Comparison of ENCODE assay signal across 8 mouse cellular contexts in the genomic region with DNA sequence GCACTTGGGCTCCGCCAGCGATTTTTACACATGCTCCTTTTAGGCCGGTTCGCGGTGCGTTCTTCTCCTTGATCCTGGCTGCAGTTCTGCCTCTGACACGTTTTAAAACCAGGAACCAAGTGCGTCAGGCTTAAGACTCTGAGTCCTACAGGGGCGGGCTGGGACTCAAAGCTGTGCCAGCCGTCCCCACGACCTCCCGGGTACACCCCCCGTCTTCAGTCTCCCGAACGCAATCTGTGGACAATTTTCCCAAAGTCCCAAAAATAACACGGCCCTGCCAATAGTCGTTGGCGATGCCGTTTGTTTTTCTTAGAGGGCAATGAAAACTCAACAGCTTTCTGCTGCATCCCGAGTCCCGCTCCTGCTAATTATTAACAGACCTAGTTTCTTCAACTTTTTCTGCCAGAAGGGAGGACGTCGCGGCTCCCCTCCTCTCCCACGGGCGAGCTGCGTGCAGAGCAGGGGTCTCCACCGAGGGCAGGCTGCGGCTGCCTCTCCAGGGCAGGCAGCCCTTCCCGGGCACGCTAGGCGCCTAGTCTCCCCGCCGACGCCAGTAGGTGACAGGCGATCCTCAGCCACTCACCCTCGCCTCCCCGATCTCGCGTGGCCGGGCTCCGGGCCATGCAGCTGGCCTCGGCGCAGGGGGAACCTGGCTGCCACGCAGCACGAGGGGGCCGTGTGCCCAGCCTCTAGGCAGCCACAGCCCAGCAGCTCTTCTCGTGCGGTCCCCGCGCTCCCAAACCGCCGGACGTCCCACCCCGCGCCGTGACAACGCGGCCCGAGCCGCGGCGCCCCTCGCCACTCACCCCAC. TPM values are rescaled to one million over a fixed set of nuclear protein-coding genes. Genes with fewer than 3 reads are reported as not detected.
DNase-seq lines count a peak whose midpoint lies in the region; ATAC-seq lines count a peak whose summit lies in the region.

No protein-coding gene starts in this region.

- H3K4me2 ChIP-seq in liver, embryonic 11.5 days, result peak overlapping the region; percentile 93

- peak overlapping the region; percentile 72; the same call in 1 of the 2 replicates for H3K27ac ChIP-seq in liver, embryonic 11.5 days (ENCODE audit: low read depth, low read length)

- H3K9me3 ChIP-seq in liver, embryonic 11.5 days (ENCODE audit: control insufficient read depth, low read length), result no peaks in the 10 kb centered on the region

- under 1% methylated on average over 64 of the region's 64 CpGs for WGBS in liver, embryonic 11.5 days

- no peaks in the 10 kb centered on the region for H3K27me3 ChIP-seq in liver, embryonic 11.5 days (replicated peaks; ENCODE audit: control insufficient read depth, insufficient read depth, low read length)

- H3K9ac ChIP-seq in liver, embryonic 11.5 days (ENCODE audit: low read depth, low read length), result peak overlapping the region; percentile 92

- peak; percentile 78 for DNase-seq in 3134 (ENCODE audit: extremely low read depth, insufficient read length, low spot score)
- DNase-seq in embryo, embryonic 11 days, result peak; percentile 79
- peak; percentile 31 to 53 for DNase-seq in heart, adult 9 months (ENCODE audit: low spot score in 2 of 2)
- peak; percentile 51 to 65 for DNase-seq in kidney, adult 8-10 months
- DNase-seq in liver, embryonic 11.5 days (ENCODE audit: low spot score), result peak; percentile 70
- DNase-seq in neural tube, embryonic 10.5 days (ENCODE audit: extremely low spot score, low spot score), result peak; percentile 82
- peak; percentile 54 for DNase-seq in thymus, postnatal 25 days

- H3K4me3 ChIP-seq in liver, embryonic 11.5 days (ENCODE audit: low read depth, low read length), result peak overlapping the region; percentile 91

- ATAC-seq in activated CD4-positive, CD25-positive, alpha-beta regulatory T cell, adult 4 months, result peak; percentile 2
- peak; percentile 40 for ATAC-seq in liver, embryonic 11.5 days (replicated peaks; ENCODE audit: low FRiP score)

- H3K36me3 ChIP-seq in liver, embryonic 11.5 days (ENCODE audit: control insufficient read depth, insufficient read depth, low read length), result no peaks in the 10 kb centered on the region

- H3K4me1 ChIP-seq in liver, embryonic 11.5 days (replicated peaks; ENCODE audit: control insufficient read depth, insufficient read depth, low read length), result peaks cover 34% of the 10 kb centered on the region

RNA-seq across cellular contexts. Expression of gene Prickle1, which starts 0.6 kb away (rescaled TPM):
- polyA plus RNA-seq in activated CD4-positive, CD25-positive, alpha-beta regulatory T cell, adult 4 months (2017; shearing (Covaris generic)), result under 1 TPM; 0.66 to 0.73 TPM
- polyA plus RNA-seq in liver, embryonic 11.5 days (2014; fragmentation: Nextera tagmentation; extraction: Ambion mirVana), result 11.6 and 12.8 TPM in 2 replicates

Comparison
In these comparisons a context has a peak if more than half of its experiments do, and no peak if none do; other contexts are left out.
1. Peak in every context shown above with its lines: DNase-seq, ATAC-seq, H3K4me3 ChIP-seq and H3K27ac ChIP-seq.